Mouse (Mus musculus): ENCODE results near the gene Efcab11. TPM values are rescaled to one million over a fixed set of nuclear protein-coding genes. Genes with fewer than 3 reads are reported as not detected.

The Efcab11 gene
- polyA plus RNA-seq, 1 experiment = 0.84 TPM

GRCm38 (mm10) chr12:99764053-99764452 is 120.2 kb downstream of the Efcab11 start:
- H3K27ac ChIP-seq (ENCODE audit: insufficient read depth, low read length) = no peak overlapping the region
- H3K4me3 ChIP-seq (replicated peaks; ENCODE audit: insufficient read depth, low read depth, low read length) = no peak overlapping the region
- DNase-seq = no peak
- H3K4me1 ChIP-seq (ENCODE audit: control insufficient read depth, insufficient read depth, low read length) = no peaks in the 10 kb centered on the region
- TF ChIP-seq CTCF (IDR thresholded peaks at IDR 0.05; ENCODE audit: borderline replicate concordance, insufficient read depth, low read depth, low read length) (no peak), POLR2A (IDR thresholded peaks at IDR 0.05; ENCODE audit: borderline replicate concordance, insufficient read depth, low read length) (no peak)
- no peaks in the 10 kb centered on the region for H3K27me3 ChIP-seq (ENCODE audit: control insufficient read depth, insufficient read depth, low read length)
- WGBS = 88% methylated on average over 3 of the region's 3 CpGs

- Histone ChIP-seq H3K27me3 (ENCODE audit: control insufficient read depth, insufficient read depth, low read length) (no peaks in the 10 kb centered on the region), H3K4me1 (ENCODE audit: control insufficient read depth, insufficient read depth, low read length) (no peaks in the 10 kb centered on the region; the same call in 1 of the 2 replicates), H3K4me3 (replicated peaks; ENCODE audit: insufficient read depth, low read depth, low read length) (peak overlapping the region; percentile 8), H3K27ac (ENCODE audit: insufficient read depth, low read length) (no peak overlapping the region)
- DNase-seq = peak in 1 of 2 experiments; percentile 6
- 42% methylated on average over 15 of the region's 15 CpGs for WGBS
- no peak for TF ChIP-seq POLR2A (IDR thresholded peaks at IDR 0.05; ENCODE audit: borderline replicate concordance, insufficient read depth, low read length)
- TF ChIP-seq CTCF (IDR thresholded peaks at IDR 0.05; ENCODE audit: borderline replicate concordance, insufficient read depth, low read depth, low read length) = no peak
Observed at GRCm38 (mm10) chr12:99757754-99758526, 126.3 kb downstream of the Efcab11 start.

GRCm38 (mm10) chr12:99756914-99757687 is 127.1 kb downstream of the Efcab11 start:
- TF ChIP-seq POLR2A (IDR thresholded peaks at IDR 0.05; ENCODE audit: borderline replicate concordance, insufficient read depth, low read length) (no peak), CTCF (IDR thresholded peaks at IDR 0.05; ENCODE audit: borderline replicate concordance, insufficient read depth, low read depth, low read length) (no peak)
- WGBS = 35% methylated on average over 18 of the region's 18 CpGs
- Histone ChIP-seq H3K4me3 (replicated peaks; ENCODE audit: insufficient read depth, low read depth, low read length) (no peak overlapping the region), H3K4me1 (ENCODE audit: control insufficient read depth, insufficient read depth, low read length) (no peaks in the 10 kb centered on the region; the same call in 1 of the 2 replicates), H3K27me3 (ENCODE audit: control insufficient read depth, insufficient read depth, low read length) (no peaks in the 10 kb centered on the region), H3K27ac (ENCODE audit: insufficient read depth, low read length) (no peak overlapping the region)
- DNase-seq = no peak

GRCm38 (mm10) chr12:99756213-99756612 is 128.0 kb downstream of the Efcab11 start:
- Histone ChIP-seq H3K4me1 (ENCODE audit: control insufficient read depth, insufficient read depth, low read length) (no peaks in the 10 kb centered on the region; the same call in 1 of the 2 replicates), H3K4me3 (replicated peaks; ENCODE audit: insufficient read depth, low read depth, low read length) (no peak overlapping the region), H3K27ac (ENCODE audit: insufficient read depth, low read length) (no peak overlapping the region), H3K27me3 (ENCODE audit: control insufficient read depth, insufficient read depth, low read length) (no peaks in the 10 kb centered on the region)
- DNase-seq = no peak
- 47% methylated on average over 9 of the region's 9 CpGs for WGBS
- TF ChIP-seq POLR2A (IDR thresholded peaks at IDR 0.05; ENCODE audit: borderline replicate concordance, insufficient read depth, low read length) (no peak), CTCF (IDR thresholded peaks at IDR 0.05; ENCODE audit: borderline replicate concordance, insufficient read depth, low read depth, low read length) (no peak)

GRCm38 (mm10) chr12:99752986-99753385 is 131.3 kb downstream of the Efcab11 start:
- no peak for TF ChIP-seq CTCF (IDR thresholded peaks at IDR 0.05; ENCODE audit: borderline replicate concordance, insufficient read depth, low read depth, low read length)
- TF ChIP-seq POLR2A (IDR thresholded peaks at IDR 0.05; ENCODE audit: borderline replicate concordance, insufficient read depth, low read length) = no peak
- 72% methylated on average over 11 of the region's 11 CpGs for WGBS
- no peak overlapping the region for H3K4me3 ChIP-seq (replicated peaks; ENCODE audit: insufficient read depth, low read depth, low read length)
- H3K27ac ChIP-seq (ENCODE audit: insufficient read depth, low read length) = no peak overlapping the region
- DNase-seq = no peak
- H3K27me3 ChIP-seq (ENCODE audit: control insufficient read depth, insufficient read depth, low read length) = no peaks in the 10 kb centered on the region
- no peaks in the 10 kb centered on the region; the same call in 1 of the 2 replicates for H3K4me1 ChIP-seq (ENCODE audit: control insufficient read depth, insufficient read depth, low read length)

- H3K27ac ChIP-seq (ENCODE audit: insufficient read depth, low read length) = no peak overlapping the region
- H3K4me1 ChIP-seq (ENCODE audit: control insufficient read depth, insufficient read depth, low read length) = no peaks in the 10 kb centered on the region
- H3K27me3 ChIP-seq (ENCODE audit: control insufficient read depth, insufficient read depth, low read length) = no peaks in the 10 kb centered on the region
- WGBS = 41% methylated on average over 3 of the region's 3 CpGs
- no peak for DNase-seq
- TF ChIP-seq POLR2A (IDR thresholded peaks at IDR 0.05; ENCODE audit: borderline replicate concordance, insufficient read depth, low read length) (no peak), CTCF (IDR thresholded peaks at IDR 0.05; ENCODE audit: borderline replicate concordance, insufficient read depth, low read depth, low read length) (no peak)
- no peak overlapping the region for H3K4me3 ChIP-seq (replicated peaks; ENCODE audit: insufficient read depth, low read depth, low read length)
Observed at GRCm38 (mm10) chr12:99749391-99749790, 134.8 kb downstream of the Efcab11 start.

- DNase-seq = no peak
- no peak overlapping the region for H3K27ac ChIP-seq (ENCODE audit: insufficient read depth, low read length)
Observed at GRCm38 (mm10) chr12:99741631-99742030, 142.6 kb downstream of the Efcab11 start.

More at GRCm38 (mm10) chr12:99741631-99742030, 142.6 kb downstream of the Efcab11 start:
- Histone ChIP-seq H3K27me3 (ENCODE audit: control insufficient read depth, insufficient read depth, low read length) (no peaks in the 10 kb centered on the region), H3K4me3 (replicated peaks; ENCODE audit: insufficient read depth, low read depth, low read length) (no peak overlapping the region), H3K4me1 (ENCODE audit: control insufficient read depth, insufficient read depth, low read length) (peaks cover 11% of the 10 kb centered on the region)
- WGBS = 89% methylated on average over 8 of the region's 8 CpGs
- TF ChIP-seq CTCF (IDR thresholded peaks at IDR 0.05; ENCODE audit: borderline replicate concordance, insufficient read depth, low read depth, low read length) (no peak), POLR2A (IDR thresholded peaks at IDR 0.05; ENCODE audit: borderline replicate concordance, insufficient read depth, low read length) (no peak)
